In genomic region chr4:67589501-67589900, GRCm38 (mm10) we compare ENCODE assay signal across 21 mouse cellular contexts.
DNase-seq lines count a peak whose midpoint lies in the region; ATAC-seq lines count a peak whose summit lies in the region.
"Had no signal": no experiment of that assay in that cellular context is flagged by ENCODE, and none has a peak within 500 bp of the region (broad histone marks: within the 10 kb centered on the region; RNA-seq: fewer than 3 reads in every experiment).

No protein-coding gene starts in this region.

- H3K9ac ChIP-seq in forebrain, embryonic 14.5 days (ENCODE audit: low read length), result no peak overlapping the region
- no peak overlapping the region for H3K9ac ChIP-seq in forebrain, embryonic 12.5 days
- no peak overlapping the region for H3K9ac ChIP-seq in midbrain, embryonic 14.5 days (replicated peaks; ENCODE audit: low read length)
- H3K9ac ChIP-seq in midbrain, embryonic 11.5 days (ENCODE audit: low read length), result no peak overlapping the region
- H3K9ac ChIP-seq: embryonic facial prominence, embryonic 12.5 days; forebrain, postnatal 0 days; heart, embryonic 15.5 days had no signal

- H3K9me3 ChIP-seq in forebrain, embryonic 14.5 days (replicated peaks; ENCODE audit: control insufficient read depth, low read length), result no peaks in the 10 kb centered on the region
- H3K9me3 ChIP-seq in forebrain, embryonic 12.5 days, result no peaks in the 10 kb centered on the region
- H3K9me3 ChIP-seq in midbrain, embryonic 14.5 days (ENCODE audit: control insufficient read depth, low read length), result no peaks in the 10 kb centered on the region
- no peaks in the 10 kb centered on the region for H3K9me3 ChIP-seq in midbrain, embryonic 11.5 days (ENCODE audit: control insufficient read depth, low read length)
- H3K9me3 ChIP-seq: embryonic facial prominence, embryonic 12.5 days; heart, embryonic 15.5 days had no signal

- WGBS in forebrain, embryonic 14.5 days, result 70% methylated on average over 1 of the region's 1 CpGs
- 87% methylated on average over 1 of the region's 1 CpGs for WGBS in forebrain, embryonic 12.5 days
- WGBS in midbrain, embryonic 14.5 days, result 80% methylated on average over 1 of the region's 1 CpGs
- 86% methylated on average over 1 of the region's 1 CpGs for WGBS in midbrain, embryonic 11.5 days

- H3K27ac ChIP-seq in forebrain, embryonic 14.5 days (ENCODE audit: low read depth, low read length), result no peak overlapping the region
- H3K27ac ChIP-seq in forebrain, embryonic 12.5 days, result no peak overlapping the region
- no peak overlapping the region for H3K27ac ChIP-seq in midbrain, embryonic 14.5 days (replicated peaks; ENCODE audit: low read depth, low read length)
- H3K27ac ChIP-seq in midbrain, embryonic 11.5 days (ENCODE audit: low read depth, low read length), result no peak overlapping the region
- H3K27ac ChIP-seq: embryonic facial prominence, embryonic 12.5 days; heart, adult 2 months; heart, embryonic 15.5 days had no signal

- DNase-seq in cerebellum, adult 11 months, result no peak
- DNase-seq in forebrain, embryonic 14.5 days (ENCODE audit: low spot score), result peak; percentile 17
- peak; percentile 17 for DNase-seq in midbrain, embryonic 14.5 days
- no peak for DNase-seq in midbrain, embryonic 11.5 days (ENCODE audit: low spot score, missing footprints)
- DNase-seq in kidney, adult 11 months, result no peak
- DNase-seq: adrenal gland, adult 8-10 months; adrenal gland, postnatal 36 days; B cell, adult 2 months; gastrocnemius, postnatal 14 days; heart, adult 2 months; heart, postnatal 14 days; kidney, adult 8-10 months had no signal

- H3K4me1 ChIP-seq in forebrain, embryonic 14.5 days (ENCODE audit: control insufficient read depth, insufficient read depth, low read length), result no peaks in the 10 kb centered on the region
- peaks cover 3% of the 10 kb centered on the region; the same call in 1 of the 2 replicates for H3K4me1 ChIP-seq in forebrain, embryonic 12.5 days
- H3K4me1 ChIP-seq in midbrain, embryonic 14.5 days (ENCODE audit: control insufficient read depth, insufficient read depth, low read length), result no peaks in the 10 kb centered on the region
- H3K4me1 ChIP-seq in midbrain, embryonic 11.5 days (ENCODE audit: control insufficient read depth, insufficient read depth, low read length), result no peaks in the 10 kb centered on the region
- H3K4me1 ChIP-seq: embryonic facial prominence, embryonic 12.5 days; heart, embryonic 15.5 days had no signal

- no peaks in the 10 kb centered on the region for H3K27me3 ChIP-seq in forebrain, embryonic 14.5 days (replicated peaks; ENCODE audit: control insufficient read depth, insufficient read depth, low read length)
- no peaks in the 10 kb centered on the region for H3K27me3 ChIP-seq in forebrain, embryonic 12.5 days
- H3K27me3 ChIP-seq in midbrain, embryonic 14.5 days (ENCODE audit: control insufficient read depth, insufficient read depth, low read length), result no peaks in the 10 kb centered on the region
- no peaks in the 10 kb centered on the region for H3K27me3 ChIP-seq in midbrain, embryonic 11.5 days (ENCODE audit: control insufficient read depth, insufficient read depth, low read length)
- H3K27me3 ChIP-seq: embryonic facial prominence, embryonic 12.5 days; heart, embryonic 15.5 days had no signal

- H3K4me3 ChIP-seq in forebrain, embryonic 14.5 days (ENCODE audit: low read depth, low read length), result no peak overlapping the region
- no peak overlapping the region for H3K4me3 ChIP-seq in forebrain, embryonic 12.5 days (replicated peaks)
- H3K4me3 ChIP-seq in midbrain, embryonic 14.5 days (replicated peaks; ENCODE audit: low read depth, low read length), result no peak overlapping the region
- no peak overlapping the region for H3K4me3 ChIP-seq in midbrain, embryonic 11.5 days (ENCODE audit: low read depth, low read length)
- H3K4me3 ChIP-seq: embryonic facial prominence, embryonic 12.5 days; heart, adult 2 months; heart, embryonic 15.5 days had no signal

- peak; percentile 38 for ATAC-seq in cerebellum, adult (ENCODE audit: insufficient number of reproducible peaks, low FRiP score, low TSS enrichment)
- ATAC-seq in forebrain, embryonic 14.5 days, result no peak
- no peak for ATAC-seq in forebrain, embryonic 12.5 days (ENCODE audit: low FRiP score)
- no peak for ATAC-seq in midbrain, embryonic 14.5 days (ENCODE audit: low FRiP score, low TSS enrichment)
- ATAC-seq in midbrain, embryonic 11.5 days (ENCODE audit: low FRiP score), result no peak
- ATAC-seq: CD4-positive, CD25-positive, alpha-beta regulatory T cell, adult 4 months; intestine, embryonic 16.5 days had no signal

- no peak overlapping the region for H3K4me2 ChIP-seq in forebrain, embryonic 14.5 days (ENCODE audit: low read length)
- no peak overlapping the region for H3K4me2 ChIP-seq in forebrain, embryonic 12.5 days
- no peak overlapping the region for H3K4me2 ChIP-seq in midbrain, embryonic 14.5 days (ENCODE audit: low read length)
- no peak overlapping the region for H3K4me2 ChIP-seq in midbrain, embryonic 11.5 days
- H3K4me2 ChIP-seq: embryonic facial prominence, embryonic 12.5 days; heart, embryonic 11.5 days; heart, embryonic 15.5 days had no signal

- no peaks in the 10 kb centered on the region for H3K36me3 ChIP-seq in forebrain, embryonic 14.5 days (ENCODE audit: control insufficient read depth, insufficient read depth, low read length)
- no peaks in the 10 kb centered on the region for H3K36me3 ChIP-seq in forebrain, embryonic 12.5 days (replicated peaks)
- H3K36me3 ChIP-seq in midbrain, embryonic 14.5 days (ENCODE audit: control insufficient read depth, insufficient read depth, low read length), result no peaks in the 10 kb centered on the region
- H3K36me3 ChIP-seq in midbrain, embryonic 11.5 days (ENCODE audit: control insufficient read depth, insufficient read depth, low read length), result no peaks in the 10 kb centered on the region
- H3K36me3 ChIP-seq: embryonic facial prominence, embryonic 12.5 days; G1E; heart, embryonic 15.5 days had no signal

Comparison
In these comparisons a context has a peak if more than half of its experiments do, and no peak if none do; other contexts are left out.
1. DNase-seq: peak in forebrain, embryonic 14.5 days (single experiment) and midbrain, embryonic 14.5 days (single experiment); none in cerebellum, adult 11 months (single experiment), midbrain, embryonic 11.5 days (single experiment) and kidney, adult 11 months (single experiment).